Mouse (Mus musculus): Measurements from ENCODE around the gene Uqcr11.

Uqcr11 gene

DNA sequence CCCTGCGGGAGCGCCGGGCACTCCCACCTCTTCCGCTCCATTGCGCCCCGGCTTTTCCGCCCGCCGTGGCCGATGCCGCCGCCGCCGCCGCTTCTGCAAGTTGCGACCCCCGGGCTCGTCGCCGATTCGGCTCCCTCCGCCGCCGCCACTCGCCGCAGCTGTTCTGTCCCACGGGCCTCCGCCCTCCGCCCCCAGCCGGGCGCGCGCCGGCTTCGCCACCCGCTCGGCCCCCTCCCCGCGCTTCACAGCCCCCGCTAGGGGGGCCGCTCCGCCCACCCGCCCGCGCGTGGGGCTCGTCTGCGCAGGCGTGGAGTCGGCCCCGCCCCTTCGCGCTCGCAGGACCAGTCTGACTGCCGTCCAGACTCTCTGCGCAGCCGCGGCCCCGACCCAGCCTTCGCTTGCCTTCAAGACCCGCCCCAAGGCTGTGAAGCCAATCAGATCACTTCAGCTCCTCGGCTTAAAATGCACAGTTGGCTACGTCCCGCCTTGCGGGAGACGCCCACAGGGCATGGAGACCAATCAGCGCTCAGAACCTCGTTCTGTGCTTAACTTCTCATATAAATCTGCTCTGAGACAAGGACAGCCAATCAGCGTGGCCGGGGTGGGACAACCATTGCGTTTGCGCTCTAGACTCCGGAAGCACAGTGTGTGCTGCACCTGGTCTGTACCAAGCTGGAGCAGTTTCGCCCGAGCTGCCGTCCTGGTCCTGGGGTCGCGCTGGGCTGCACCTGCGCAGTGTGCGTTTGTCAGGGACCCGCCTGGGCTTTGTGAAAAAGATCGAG, 7.2 kb downstream of the Uqcr11 start, which contains the start of gene Mbd3:
Gene Mbd3 (minus strand): TSS at position 360 of the 782 bp plus-strand sequence.
- peak; percentile 97 for DNase-seq (ENCODE audit: low spot score)

DNA sequence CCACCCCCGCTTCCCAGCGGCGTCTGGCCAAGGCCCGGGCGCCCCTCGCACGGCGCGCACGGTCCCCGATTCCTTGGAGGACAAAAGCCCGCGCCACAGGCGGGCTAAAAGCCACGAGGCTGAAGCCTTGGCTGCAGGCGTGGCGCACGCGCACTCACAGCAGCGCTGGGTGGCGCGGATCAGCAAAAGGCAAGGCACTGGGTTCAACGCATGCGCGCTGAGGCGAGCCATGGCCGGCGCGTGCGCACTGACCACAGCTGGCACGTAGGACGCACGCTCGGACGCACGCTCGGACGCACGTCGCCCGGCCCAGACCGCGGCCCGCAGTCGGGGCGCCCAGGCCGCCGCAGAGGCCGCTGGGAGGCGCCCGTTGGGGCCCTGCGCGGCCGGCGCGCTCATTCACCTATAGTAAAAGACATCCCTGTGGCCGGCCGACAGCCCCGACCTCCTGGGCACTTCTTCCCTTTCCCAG, 7.9 kb downstream of the Uqcr11 start:
- DNase-seq (ENCODE audit: low spot score), result peak; percentile 97

DNA sequence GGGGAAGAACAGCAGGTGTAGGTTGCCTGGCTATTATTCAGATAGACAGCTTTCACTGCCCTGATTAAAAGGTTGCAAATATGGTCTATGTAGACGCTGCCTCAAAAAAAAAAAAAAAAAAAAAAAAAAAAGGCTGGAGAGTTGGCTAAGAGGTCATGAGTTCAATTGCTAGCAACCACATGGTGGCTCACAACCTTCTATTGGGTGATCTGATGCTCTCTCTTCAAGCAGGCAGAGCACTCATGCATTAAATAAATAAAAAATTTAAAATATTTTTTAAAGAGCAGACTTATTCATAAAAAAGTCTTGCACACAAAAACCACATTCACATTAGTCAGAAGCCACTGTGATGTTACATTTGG, 8.5 kb downstream of the Uqcr11 start:
- DNase-seq (ENCODE audit: low spot score), result no peak

DNA sequence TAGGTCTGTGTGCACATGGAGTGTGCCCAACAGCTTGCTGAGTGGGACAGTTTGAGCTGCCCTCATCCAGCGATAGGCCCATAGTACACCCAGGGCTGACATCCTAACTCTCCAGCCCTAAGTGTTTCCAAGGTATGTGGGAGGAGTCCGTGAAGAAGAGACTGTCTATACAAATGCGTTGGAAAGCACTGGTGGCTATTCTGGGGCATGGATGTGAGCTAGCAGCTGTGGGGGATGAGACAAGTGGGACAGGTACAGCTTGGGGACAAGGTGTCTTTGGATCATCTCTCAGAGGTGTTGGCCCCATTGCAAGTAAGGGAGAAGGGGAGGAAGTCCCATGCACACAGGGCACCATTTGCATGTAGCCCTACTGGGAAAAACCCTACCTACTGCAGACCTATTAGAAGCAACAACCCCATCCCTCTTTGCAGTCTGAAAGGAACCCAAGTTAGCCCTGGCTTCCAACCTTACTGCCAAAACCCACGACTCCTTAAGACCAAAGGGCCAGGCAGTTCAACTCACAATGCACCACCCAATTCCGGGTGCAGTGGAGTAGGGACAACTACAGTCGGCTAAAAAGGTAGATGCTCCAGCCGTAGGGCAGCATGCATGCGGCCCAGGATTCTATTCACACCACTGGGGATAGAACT, 9.0 kb downstream of the Uqcr11 start:
- DNase-seq (ENCODE audit: low spot score), result no peak

DNA sequence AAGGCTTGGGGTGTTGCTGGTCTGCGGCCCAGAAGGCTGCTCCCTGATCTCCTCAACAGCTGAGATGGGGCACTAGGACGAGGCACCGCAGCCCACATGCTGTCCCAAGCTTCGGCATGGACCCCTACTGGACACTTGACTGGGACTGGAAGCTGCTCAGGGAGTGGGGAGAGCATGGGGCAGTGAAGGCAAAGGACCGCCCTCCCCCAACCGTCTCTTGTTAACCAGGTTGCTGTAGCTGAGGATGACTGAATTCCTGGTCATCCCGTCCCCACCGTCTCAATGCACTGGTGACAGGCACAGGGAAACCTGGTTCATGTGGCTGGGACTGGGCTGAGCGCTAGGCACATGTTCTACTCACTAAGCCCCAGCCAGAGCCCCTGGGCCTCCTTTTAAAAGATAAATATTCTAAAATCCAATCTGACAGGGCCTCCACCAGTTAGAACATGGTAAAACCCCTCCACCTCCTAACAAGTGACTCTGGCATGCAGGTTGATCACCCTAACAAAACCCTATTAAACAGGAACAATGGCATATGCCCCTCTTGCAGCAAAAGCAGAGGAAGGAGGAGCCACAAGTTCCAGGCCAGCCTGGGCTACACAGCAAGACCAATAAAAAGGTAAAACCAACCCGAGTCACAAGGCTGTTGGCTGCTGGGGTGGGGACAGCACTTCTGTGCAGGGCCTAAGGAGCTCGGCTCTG, 9.7 kb downstream of the Uqcr11 start:
- DNase-seq (ENCODE audit: low spot score), result no peak

DNA sequence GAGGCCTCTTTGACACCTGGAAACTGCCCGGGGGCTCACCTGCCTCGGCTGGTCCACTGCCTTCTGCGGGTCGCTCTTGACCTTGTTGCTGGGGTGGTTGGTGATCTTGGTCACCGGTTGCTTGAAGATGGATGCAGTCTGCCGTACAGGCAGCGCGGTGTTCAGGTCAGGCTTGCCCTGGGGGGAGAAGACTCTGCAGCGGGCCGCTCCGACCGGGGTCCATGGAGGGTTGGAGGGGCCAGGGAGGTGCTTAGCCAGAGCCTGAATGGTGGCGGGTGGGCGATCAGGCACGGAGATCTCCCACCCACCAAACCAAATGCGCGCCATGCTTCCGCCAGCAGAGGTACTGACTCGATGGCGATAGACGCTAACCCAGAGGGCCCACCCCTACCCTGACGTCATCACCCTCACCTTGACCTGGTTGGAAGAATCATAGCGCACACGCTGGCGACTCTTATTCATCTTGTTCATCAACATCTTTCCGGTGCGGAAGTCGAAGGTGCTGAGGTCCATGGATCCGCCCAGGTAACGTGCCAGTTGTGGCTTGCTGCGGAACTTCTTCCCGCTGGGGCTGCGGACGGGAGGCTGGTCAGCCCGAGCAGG, 11.5 kb downstream of the Uqcr11 start:
- DNase-seq (ENCODE audit: low spot score), result no peak

DNA sequence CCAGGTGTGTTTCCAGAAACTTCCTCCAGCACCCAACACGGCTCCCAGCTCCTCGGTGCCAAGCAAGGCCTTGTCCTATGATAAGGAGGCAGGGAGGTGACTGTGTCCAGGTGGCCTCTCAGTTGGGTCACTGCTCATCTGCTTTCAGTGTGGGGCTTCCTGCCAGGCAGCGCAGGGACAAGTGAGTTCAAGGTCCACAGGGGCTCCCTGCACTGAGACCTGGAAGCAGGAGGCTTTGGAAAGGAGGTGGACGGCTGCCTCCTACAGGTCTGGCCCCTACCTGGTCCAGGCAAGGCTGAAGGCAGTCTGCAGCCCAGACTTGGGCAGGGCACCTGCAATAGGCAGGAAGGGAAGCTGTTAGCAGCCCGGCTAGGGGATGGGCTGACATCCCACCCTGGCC, 13.9 kb downstream of the Uqcr11 start:
- no peak for DNase-seq (ENCODE audit: low spot score)

DNA sequence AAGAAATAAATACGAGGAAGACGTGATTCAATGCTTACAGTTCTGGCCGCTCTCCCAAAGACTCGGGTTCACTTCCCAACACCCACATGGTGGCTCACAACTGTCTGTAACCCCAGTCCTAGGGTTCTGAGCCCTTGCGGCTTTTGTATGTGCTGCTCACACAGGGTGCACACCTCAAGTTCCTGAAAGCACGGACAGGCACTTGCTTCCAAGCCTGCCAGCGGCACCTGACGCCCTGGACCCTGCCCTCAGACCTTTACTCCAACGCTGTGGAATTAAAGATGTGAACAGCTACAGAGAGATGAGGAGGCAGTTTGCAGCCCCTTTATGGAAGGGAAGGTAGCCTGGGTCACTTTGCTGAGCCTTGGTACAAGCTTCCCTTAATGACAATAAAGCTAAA, 15.9 kb downstream of the Uqcr11 start:
- DNase-seq (ENCODE audit: low spot score), result no peak

DNA sequence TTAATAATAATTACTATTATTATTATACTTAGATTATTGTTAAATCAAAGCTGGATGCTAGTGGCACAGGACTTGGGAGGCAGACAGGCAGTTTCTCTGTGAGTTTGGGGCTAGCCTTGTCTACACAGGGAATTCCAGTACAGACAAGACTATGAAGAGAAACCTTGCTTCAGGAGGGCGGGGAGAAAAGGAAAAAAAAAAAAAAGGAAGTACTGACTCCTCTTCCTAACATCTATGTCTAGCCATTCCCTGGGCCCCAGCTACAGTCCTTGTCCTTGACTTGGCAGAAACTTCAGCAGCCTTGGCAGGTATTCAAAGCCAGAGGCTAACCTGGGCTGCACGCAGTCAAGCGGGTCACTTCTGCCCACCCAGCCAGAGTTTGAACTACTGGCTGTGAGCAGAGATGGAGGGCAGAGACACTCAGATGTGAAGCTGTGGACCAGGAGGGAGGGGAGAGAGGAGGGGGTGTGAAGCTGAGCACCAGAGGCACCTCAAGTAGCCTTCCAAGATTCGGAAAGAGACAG, 17.4 kb downstream of the Uqcr11 start:
- no peak for DNase-seq (ENCODE audit: low spot score)

DNA sequence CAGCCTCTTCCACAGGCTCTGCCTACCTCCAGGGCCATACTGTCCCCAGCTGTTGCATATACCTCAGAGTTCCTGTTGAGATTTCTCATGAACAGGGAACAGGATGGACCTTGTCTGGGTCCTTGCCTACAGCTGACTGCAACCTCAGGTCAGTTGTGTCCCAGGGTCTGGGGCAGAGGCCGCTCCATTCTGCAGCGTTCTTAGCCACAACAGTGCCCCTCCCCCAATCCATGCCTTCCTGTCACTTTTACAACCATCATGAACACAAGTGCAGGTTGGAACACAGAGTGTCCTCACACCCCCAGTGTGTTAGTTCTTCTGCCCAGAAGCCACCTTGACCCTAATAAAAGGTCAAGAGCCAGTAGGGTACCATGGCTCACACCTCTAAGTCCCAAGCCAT, 17.9 kb downstream of the Uqcr11 start:
- no peak for DNase-seq (ENCODE audit: low spot score)

DNA sequence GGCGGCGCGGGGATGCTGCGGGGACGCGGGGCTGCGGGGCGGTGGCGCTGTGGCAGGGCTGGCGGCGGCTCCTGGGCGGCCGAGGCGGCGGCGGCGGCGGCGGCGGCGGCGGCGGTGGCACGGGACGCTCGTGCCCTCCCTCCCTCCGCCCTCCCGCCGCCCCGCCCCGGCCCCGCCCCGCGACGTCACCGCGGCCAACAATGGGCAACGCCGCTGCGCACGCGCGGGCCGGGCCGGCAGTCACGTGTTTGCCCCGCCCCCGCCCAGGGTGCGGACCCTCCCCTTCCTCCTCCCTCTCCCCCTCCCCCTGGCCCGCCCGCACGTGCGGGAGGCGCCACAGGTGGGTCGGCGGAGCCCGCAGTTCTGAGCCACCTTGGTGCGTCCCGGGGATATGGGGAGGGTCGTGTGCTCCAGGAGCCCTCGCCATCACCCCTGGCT, 19.1 kb downstream of the Uqcr11 start, which contains the start of gene Mex3d:
Gene Mex3d (minus strand): TSS at position 138 of the 438 bp plus-strand sequence.
- peak; percentile 84 for DNase-seq (ENCODE audit: low spot score)

DNA sequence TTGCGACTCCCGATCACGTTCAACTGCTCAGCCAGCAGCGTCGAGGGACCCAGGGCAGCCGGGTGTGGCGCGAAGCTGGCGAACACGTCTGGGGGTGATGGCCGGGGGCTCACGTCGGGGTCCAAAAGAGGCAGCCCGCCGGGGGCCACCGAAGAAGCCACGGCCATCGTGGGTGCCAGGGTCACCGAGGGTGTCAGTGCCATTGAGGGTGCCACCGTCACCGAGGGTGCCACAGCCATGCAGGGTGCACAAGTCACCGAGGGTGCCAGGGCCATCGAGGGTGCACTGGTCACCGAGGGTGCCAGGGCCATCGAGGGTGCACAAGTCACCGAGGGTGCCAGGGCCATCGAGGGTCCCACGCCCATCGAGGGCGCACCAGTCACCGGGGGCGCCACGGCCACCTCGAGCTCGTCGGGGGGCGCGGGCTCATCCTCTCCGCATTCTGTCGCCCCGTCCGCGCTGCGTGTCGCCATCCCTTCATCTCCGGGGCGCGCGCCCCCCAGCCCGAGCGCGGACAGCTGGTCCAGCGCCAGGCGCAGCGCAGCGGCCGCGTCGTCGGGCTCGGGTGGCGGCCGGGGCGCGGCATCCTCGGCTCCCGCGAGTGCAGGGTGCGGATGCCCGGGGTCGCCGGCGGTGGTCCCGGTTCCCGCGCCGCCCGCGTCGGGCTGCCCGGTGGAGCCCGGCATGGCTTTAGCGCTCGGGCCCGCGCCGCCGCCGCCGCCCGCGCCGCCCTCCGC, 19.7 kb downstream of the Uqcr11 start:
- DNase-seq (ENCODE audit: low spot score), result no peak

DNA sequence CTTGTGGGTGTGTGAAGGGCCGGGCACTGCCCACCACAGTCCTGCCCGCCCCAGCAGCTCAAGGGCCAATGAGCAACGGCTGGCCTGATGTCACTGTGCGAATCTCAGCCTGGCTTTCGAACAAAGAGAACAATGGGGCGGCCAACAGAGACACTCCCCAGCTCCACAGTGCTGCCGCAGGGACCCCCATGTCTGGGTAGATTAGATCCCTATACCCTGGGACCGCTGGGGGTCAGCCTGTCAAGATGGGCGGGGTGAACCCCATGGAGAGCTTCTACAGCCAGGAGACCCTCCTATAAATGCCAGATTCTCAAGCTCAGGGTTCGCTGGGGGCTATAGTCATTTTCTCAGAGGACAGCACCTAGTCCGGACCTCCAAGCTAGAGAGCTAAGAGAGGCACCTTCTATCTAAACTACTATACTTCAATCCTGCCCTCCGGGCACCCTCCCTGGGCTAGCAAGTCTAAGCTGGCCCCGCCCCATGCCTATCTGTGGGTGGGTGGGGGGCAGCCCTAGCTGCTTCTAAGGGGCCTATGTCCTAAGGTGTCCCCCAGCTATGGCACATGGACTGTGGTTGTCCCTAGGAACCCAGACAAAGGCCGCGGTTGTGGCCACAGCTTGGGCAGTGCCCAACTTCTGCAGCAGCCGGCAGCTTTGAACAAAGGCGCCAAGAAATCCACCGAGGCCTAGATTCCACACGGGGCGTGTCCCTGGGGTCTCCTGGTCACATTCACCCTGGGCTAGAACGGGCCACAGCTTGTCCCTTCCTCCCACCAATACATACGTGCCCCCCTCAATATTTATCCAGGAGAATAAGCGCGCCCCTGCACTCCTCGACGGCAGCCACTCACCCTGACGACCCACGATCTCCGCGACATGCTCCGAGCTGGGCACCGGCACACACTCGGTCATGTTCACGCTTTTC, 20.6 kb downstream of the Uqcr11 start:
- DNase-seq (ENCODE audit: low spot score), result no peak

DNA sequence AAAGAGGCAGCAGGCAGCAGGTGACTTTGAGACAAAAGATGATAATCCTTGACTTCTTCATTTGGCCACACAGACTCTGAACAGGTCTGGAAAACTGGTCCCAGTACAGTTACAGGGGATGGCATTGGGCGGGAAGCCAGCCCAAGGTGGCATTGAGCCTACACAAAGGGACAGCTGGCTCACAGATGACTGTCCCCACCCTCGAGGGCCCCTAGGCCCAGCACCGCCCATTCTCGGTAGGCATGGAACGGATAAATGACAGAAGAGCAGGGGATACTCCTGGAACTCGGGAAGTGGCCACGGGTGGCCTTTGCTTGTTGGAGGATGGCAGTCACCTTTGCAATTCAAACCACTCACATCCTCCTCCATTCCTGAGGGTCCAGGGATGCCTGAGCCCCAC, 21.3 kb downstream of the Uqcr11 start:
- DNase-seq (ENCODE audit: low spot score), result no peak

DNA sequence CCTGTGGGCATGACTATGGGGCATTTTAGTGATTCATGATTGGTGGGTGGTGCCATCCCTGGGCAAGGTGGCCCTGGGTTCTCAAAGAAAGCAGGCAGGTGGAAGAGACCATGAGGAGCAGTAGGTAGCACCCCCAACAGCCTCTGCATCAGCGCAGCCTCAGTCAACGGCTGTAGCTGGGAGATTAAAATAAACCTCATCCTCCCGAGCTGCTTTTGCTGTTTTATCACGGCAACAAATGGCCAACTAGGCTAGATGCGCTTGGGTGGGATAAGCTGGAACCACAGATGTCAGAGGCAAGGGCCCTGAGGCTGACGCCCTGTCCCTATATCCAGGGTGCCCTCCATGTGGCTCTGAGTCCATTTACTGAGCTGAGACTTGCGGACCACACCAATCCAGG, 21.9 kb downstream of the Uqcr11 start:
- no peak for DNase-seq (ENCODE audit: low spot score)

DNA sequence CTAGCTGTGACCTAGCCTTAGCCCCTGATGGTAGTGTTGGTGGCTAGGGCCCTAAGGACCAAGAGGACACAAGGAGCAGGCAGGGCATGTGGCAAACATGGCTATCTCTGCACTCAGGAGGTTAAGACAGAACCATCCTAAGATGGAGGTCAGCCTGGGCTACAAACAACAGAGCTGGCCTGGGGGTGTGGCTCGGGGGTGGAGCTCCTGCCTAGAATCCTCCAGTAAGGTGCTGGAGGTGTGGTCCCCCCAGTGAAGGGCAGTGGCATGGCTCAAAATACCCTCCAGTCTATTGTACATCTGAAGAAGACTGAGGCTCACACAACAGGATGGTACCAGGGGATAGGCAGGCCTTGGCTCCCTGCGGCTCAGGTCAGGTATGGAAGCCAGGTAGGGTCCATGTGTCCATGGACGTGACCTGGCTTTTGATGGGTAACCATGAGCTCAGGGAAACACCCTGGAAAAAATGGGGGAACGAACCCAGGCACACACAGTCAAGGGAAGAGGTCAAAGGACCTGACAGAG, 22.5 kb downstream of the Uqcr11 start:
- DNase-seq (ENCODE audit: low spot score), result no peak

DNA sequence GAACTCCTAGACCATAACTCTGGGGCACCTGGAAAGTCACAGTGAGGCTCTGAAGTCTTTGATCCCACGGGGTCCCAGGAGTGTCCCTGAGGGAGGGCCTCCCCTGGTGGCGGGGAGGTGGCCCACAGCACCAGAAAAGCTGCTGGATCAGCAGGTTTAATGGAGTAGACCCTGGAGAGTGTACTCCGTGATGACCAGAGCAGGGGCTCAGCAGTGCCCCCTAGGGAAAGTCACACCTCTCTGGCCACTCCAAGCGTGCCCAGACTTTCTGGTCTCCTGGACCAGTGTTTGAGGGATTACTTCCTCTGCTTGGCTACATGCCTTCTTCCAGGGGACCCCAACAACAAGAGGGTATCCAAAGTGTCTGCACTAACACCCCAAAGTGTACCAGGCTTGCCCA, 23.2 kb downstream of the Uqcr11 start:
- no peak for DNase-seq (ENCODE audit: low spot score)

DNA sequence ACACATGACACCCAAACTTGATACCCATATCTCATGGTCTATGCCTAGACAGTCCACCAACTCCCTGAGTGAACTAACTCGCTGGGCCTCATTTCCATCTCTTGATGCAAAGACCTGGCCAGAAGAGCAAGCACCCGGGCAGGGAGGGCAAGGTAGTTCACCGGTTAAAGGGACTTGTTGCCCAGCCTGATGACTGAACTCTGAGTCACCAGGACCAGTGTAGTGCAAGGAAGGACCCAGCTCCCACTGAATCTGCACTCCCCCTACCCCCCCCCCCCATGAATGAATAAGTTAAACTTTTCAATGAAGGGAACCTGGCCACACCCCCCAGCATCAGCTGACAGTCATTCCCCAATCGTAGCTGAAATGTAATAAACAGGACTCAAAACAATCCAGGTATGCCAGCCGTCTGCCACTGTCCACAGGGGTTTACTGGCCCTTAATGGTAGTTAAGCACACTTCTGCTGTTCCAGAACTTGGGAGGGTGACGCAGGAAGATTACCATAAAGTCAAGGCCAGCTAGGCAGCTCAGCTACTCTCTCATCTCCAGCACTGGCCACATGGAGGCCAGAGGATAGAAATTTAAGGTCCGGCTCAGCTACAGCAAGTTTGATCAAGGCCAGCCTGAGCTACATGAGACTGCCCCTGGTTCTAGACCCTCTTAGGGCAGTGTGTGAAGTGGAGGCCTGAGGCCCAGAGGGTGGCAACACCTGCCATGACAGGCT, 23.8 kb downstream of the Uqcr11 start:
- no peak for DNase-seq (ENCODE audit: low spot score)

DNA sequence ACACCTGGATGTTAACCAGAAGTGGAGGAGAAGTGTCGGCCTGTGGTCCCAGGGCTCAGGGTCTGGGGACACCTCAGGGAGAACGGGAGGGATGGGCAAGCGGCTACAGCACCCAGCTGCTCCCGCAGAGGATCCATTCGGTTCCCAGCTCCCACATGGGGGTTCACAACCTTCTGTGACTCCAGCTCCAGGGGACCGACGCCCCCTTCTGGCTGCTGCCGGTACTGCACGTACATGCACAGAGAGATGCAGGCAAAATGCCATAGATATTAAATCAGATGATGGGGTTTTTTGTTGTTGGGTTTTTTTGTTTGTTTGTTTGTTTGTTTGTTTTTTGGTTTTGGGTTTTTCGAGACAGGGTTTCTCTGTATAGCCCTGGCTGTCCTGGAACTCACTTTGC, 28.9 kb downstream of the Uqcr11 start:
- no peak for DNase-seq (ENCODE audit: low spot score)
